Mouse (Mus musculus) liver, embryonic 16.5 days (tissue): ENCODE results near the gene Hoxd11. TPM values are rescaled to one million over a fixed set of nuclear protein-coding genes. Genes with fewer than 3 reads are reported as not detected.
A peak's percentile ranks its signal among the peaks of the same experiment; 100 is the strongest.

Experiments used
- ATAC-seq: fragments of 200-750 bp; cut with Nextera tagmentation; 2 replicates; pipeline ENCODE4 v1.8.0; 2017; ENCODE audit warnings: low read depth, mild to moderate bottlenecking, moderate number of reproducible peaks, moderate library complexity
- H3K27ac ChIP-seq: fragments of 300-500 bp; sonication (generic); 2 replicates; pipeline ENCODE4 v1.5.1; 2014; ENCODE audit warnings: mild to moderate bottlenecking, low read length
- H3K27me3 ChIP-seq: fragments of 300-500 bp; sonication (generic); 2 replicates; pipeline ENCODE4 v1.6.1; 2014; ENCODE audit warnings: low read depth, low read length, mixed read lengths; ENCODE audit not compliant: control insufficient read depth, insufficient read depth
- H3K36me3 ChIP-seq: fragments of 300-500 bp; sonication (generic); 2 replicates; pipeline ENCODE4 v1.6.1; 2014; ENCODE audit warnings: mild to moderate bottlenecking; ENCODE audit not compliant: control insufficient read depth, insufficient read depth
- H3K4me1 ChIP-seq: fragments of 300-500 bp; sonication (generic); 2 replicates; pipeline ENCODE4 v1.6.1; 2014; ENCODE audit warnings: low read depth, low read length, mixed read lengths; ENCODE audit not compliant: control insufficient read depth
- H3K4me2 ChIP-seq: fragments of 300-500 bp; sonication (generic); 2 replicates; pipeline ENCODE4 v1.6.1; 2014; ENCODE audit warnings: low read depth, low read length, mixed read lengths
- H3K4me3 ChIP-seq: fragments of 300-500 bp; sonication (generic); 2 replicates; pipeline ENCODE4 v1.5.1; 2014; ENCODE audit warnings: low read depth, mild to moderate bottlenecking, low read length
- H3K9ac ChIP-seq: fragments of 300-500 bp; sonication (generic); 2 replicates; pipeline ENCODE4 v1.6.1; 2014; ENCODE audit warnings: low read depth, low read length
- H3K9me3 ChIP-seq: fragments of 300-500 bp; sonication (generic); replicated peaks from 2 replicates; pipeline ENCODE4 v1.6.1; 2016; ENCODE audit warnings: low read length; ENCODE audit not compliant: control insufficient read depth
- WGBS: fragments of 180-500 bp; shearing (Covaris S2); extraction: QIAGEN DNeasy Blood & Tissue Kit; methylation state at CpG from one replicate; pipeline ENCODE4 v1.1.7; 2014; ENCODE audit not compliant: insufficient replicate concordance; 5-methylcytosine and 5-hydroxymethylcytosine counted together
- polyA plus RNA-seq: library from polyadenylated mRNA; unstranded; fragments of >200 nt; fragmentation: Nextera tagmentation; extraction: Ambion mirVana; gene quantifications from 2 replicates; pipeline ENCODE4 v1.2.1, GENCODE M21; 2015

The Hoxd11 gene
- polyA plus RNA-seq = not detected in 2 replicates

DNA sequence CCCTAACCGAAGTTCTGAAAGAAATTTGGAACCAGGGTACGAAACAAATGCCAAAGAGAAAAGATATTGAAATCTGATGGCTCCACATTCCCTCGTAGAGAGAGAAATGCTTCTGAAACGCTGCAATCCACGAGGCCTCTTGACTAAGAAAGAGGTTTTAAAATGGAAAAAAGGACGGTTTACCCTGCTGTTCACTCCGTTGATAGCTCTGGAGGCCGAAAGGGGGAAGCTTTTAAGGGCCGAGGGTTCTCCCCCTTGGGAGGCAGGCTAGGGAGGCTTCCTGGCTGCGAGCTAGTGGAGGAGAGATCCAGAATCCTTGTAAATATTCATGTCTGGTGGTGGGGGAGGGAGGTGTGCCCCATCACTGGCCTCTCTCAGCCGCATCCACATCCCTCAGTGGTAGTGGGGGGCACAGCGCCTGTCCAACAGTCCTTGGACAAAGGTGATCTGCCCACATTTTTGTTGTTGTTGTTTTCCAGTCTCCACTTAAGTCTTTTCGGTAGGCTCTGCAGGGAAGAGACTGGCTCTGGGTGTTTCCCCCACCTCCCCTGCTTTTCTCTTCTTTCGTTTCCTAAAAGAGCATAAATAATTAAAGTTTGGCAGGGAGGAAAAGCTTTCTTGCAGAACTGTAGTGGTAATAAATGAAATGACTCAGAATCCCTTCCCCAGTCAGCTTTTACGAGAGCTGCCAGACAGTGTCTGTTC lies at the start of gene Hoxd11:
Hoxd11 (plus strand) TSS at position 667 of the 705 bp plus-strand sequence.
- no peak for ATAC-seq
- no peaks in the 10 kb centered on the region for H3K36me3 ChIP-seq
- no peak within 1 kb of the TSS for H3K4me2 ChIP-seq

DNA sequence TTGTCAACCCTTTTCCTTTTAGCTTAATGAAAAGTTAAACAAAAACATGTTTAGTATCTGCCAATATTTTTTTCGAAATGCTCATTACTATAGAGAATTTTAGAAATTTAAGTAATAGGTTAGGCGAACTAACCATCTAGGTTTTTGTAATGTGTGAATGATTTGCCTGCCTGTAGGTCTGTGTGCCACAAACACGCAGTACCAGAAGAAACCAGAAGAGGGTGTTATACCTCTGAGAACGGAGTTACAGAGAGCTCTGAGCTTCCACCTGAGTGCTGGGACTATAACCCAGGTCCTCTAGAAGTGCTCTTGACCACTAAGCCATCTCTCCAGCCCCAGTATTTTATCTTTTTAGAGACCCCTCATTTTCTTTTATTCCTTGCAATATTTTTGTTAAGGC lies 43.9 kb upstream of the Hoxd11 start:
- Histone ChIP-seq H3K4me3 (no peak overlapping the region), H3K4me2 (no peak overlapping the region), H3K27me3 (no peaks in the 10 kb centered on the region), H3K9me3 (no peaks in the 10 kb centered on the region), H3K4me1 (no peaks in the 10 kb centered on the region), H3K36me3 (no peaks in the 10 kb centered on the region), H3K9ac (no peak overlapping the region), H3K27ac (no peak overlapping the region)
- WGBS = 45% methylated on average over 4 of the region's 4 CpGs
- ATAC-seq = no peak

More for the DNA sequence above, at the start of gene Hoxd11:
- Histone ChIP-seq H3K27ac (no peak within 1 kb of the TSS), H3K9me3 (no peaks in the 10 kb centered on the region), H3K4me1 (peaks cover 3% of the 10 kb centered on the region), H3K9ac (no peak within 1 kb of the TSS), H3K4me3 (no peak within 1 kb of the TSS), H3K27me3 (peaks cover 97% of the 10 kb centered on the region)
- 1% methylated on average over 15 of the region's 15 CpGs for WGBS

DNA sequence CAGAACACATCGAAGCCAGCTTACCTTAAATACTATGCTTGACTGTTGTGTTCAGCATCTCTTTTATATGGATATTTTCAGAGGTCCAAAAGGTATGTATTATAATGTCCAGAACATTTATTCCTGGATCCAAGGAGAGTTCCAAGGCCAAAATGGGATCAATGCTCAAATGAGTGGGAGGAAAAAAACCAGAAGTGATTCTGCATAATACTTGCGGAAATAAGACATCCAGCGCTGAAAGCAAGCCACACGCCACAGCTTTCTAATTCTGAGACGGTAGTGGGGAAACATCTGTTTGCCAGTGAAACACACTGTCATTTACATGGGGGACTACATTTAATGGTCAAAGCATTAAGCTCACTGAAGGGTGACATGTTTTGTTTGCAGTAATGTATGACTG lies 36.9 kb upstream of the Hoxd11 start:
- ATAC-seq = no peak
- H3K9ac ChIP-seq = no peak overlapping the region
- WGBS = 48% methylated on average over 5 of the region's 5 CpGs
- no peaks in the 10 kb centered on the region for H3K4me1 ChIP-seq
- H3K27ac ChIP-seq = no peak overlapping the region
- peaks cover 21% of the 10 kb centered on the region for H3K27me3 ChIP-seq
- no peaks in the 10 kb centered on the region for H3K36me3 ChIP-seq
- H3K4me3 ChIP-seq = no peak overlapping the region
- no peak overlapping the region for H3K4me2 ChIP-seq
- H3K9me3 ChIP-seq = no peaks in the 10 kb centered on the region

- no peaks in the 10 kb centered on the region for H3K4me1 ChIP-seq
- no peaks in the 10 kb centered on the region for H3K36me3 ChIP-seq
- H3K27ac ChIP-seq = no peak overlapping the region
- H3K4me3 ChIP-seq = no peak overlapping the region
- 54% methylated on average over 3 of the region's 3 CpGs for WGBS
- peaks cover 53% of the 10 kb centered on the region for H3K27me3 ChIP-seq
- H3K4me2 ChIP-seq = no peak overlapping the region
- H3K9me3 ChIP-seq = no peaks in the 10 kb centered on the region
- no peak overlapping the region for H3K9ac ChIP-seq
- no peak for ATAC-seq
Observed at GRCm38 (mm10) chr2:74645631-74646030, 33.7 kb upstream of the Hoxd11 start.

DNA sequence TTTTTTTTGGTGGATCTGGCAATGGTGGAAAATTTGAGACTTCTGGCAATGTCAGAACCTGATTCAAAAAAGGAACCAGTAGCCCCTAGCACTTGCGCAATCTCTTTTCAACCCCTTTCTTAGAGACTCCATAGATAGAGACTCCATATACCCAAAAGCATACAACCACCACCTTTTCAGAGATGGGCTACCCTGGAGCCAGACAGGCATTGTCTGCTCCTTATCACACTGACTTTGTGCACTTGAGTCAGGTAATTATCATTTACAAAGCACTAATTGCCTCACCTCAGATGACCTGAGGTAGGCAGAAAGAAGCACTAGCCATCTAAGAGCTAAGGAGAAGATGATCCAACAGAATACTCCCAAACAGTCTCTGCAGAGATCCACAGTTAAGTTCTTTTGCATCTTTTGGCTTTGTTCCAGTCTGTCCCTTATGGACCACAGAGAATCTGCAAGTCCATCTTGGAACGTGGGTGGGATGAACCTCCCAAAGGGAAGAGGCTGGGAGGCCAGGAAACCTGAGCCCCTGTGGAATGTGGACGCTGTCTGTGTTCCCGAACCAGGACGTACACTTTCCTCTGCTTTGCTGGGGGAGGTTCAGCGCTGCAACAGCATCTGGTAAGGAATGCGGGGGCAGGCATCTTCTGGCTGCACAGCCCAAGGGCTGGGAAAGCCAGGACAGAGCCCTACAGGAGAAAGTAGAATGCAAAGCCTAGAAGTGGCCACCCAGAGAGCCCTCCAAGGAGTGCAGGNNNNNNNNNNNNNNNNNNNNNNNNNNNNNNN lies 32.1 kb upstream of the Hoxd11 start:
- Histone ChIP-seq H3K9me3 (no peaks in the 10 kb centered on the region), H3K27ac (no peak overlapping the region), H3K9ac (no peak overlapping the region), H3K36me3 (no peaks in the 10 kb centered on the region), H3K27me3 (peaks cover 68% of the 10 kb centered on the region), H3K4me1 (no peaks in the 10 kb centered on the region), H3K4me2 (no peak overlapping the region), H3K4me3 (no peak overlapping the region)
- no peak for ATAC-seq
- WGBS = 13% methylated on average over 7 of the region's 7 CpGs

DNA sequence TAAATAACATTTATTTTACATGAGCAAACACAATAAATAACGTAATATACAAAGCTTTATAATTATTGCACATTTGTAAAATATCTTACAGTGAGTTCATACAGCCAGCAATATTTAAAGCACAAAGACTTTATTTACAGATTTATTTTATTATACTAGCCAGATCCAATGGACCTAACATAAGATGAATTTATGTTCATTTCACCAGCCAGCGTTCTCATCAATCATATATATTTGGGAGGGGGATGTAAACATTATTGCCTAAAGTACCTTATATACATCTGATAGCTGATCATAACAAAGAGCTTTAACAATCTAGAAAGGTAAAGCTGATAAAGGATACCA lies 26.4 kb upstream of the Hoxd11 start:
- Histone ChIP-seq H3K27ac (no peak overlapping the region), H3K4me2 (no peak overlapping the region), H3K27me3 (peaks cover 88% of the 10 kb centered on the region), H3K9ac (no peak overlapping the region), H3K36me3 (no peaks in the 10 kb centered on the region), H3K9me3 (no peaks in the 10 kb centered on the region), H3K4me3 (no peak overlapping the region), H3K4me1 (no peaks in the 10 kb centered on the region; the same call in none of the 2 replicates)
- no peak for ATAC-seq
- 29% methylated on average over 2 of the region's 2 CpGs for WGBS

GRCm38 (mm10) chr2:74653781-74654535 lies 25.4 kb upstream of the Hoxd11 start:
- Histone ChIP-seq H3K27ac (no peak overlapping the region), H3K4me1 (no peaks in the 10 kb centered on the region; the same call in none of the 2 replicates), H3K9me3 (no peaks in the 10 kb centered on the region), H3K36me3 (no peaks in the 10 kb centered on the region), H3K4me2 (no peak overlapping the region), H3K27me3 (peaks cover 88% of the 10 kb centered on the region), H3K4me3 (no peak overlapping the region), H3K9ac (no peak overlapping the region)
- 8% methylated on average over 17 of the region's 17 CpGs for WGBS
- no peak for ATAC-seq

DNA sequence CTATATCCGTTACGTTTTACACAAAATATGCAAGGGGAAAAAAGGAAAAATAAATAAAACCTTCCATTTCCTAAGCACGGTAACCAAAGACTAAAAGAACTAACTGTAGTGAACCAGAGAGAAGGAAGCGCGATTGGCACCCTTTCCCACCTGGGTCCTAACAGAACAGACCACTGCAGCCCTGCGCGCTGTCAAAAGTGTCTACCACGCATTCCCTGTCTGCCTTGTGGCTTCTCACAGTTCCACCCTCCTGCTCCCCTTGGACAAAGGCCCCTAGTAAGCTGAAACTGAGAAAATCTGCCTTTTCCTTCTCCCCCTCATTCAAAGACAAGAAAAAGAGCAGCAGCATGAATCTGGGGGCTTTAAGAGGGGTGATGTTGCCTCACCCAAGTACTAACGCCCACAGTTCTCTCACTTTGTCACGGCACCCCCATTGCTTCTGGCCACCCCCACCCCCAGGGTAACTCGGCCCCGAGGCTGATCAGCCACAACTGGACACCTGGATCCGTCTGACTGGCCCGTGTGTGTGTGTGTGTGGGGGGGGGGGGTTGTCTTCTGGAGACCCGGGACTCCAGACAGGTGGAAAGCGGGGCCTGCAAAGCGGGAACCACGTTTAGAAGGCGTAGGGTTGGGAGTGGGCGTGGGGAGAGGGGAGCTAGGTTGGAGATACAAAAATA lies 24.5 kb upstream of the Hoxd11 start:
- no peak overlapping the region for H3K4me3 ChIP-seq
- H3K27ac ChIP-seq = no peak overlapping the region
- H3K4me2 ChIP-seq = 0 out of 2 replicates have a peak overlapping the region, but pooled peaks have one; percentile 48
- H3K27me3 ChIP-seq = peaks cover 88% of the 10 kb centered on the region
- H3K9me3 ChIP-seq = no peaks in the 10 kb centered on the region
- H3K4me1 ChIP-seq = no peaks in the 10 kb centered on the region; the same call in none of the 2 replicates
- ATAC-seq = no peak
- 5% methylated on average over 20 of the region's 20 CpGs for WGBS
- H3K9ac ChIP-seq = no peak overlapping the region
- H3K36me3 ChIP-seq = no peaks in the 10 kb centered on the region
